Mouse (Mus musculus) liver, embryonic 11.5 days (tissue): ENCODE data around the gene Gucy2g. TPM values are rescaled to one million over a fixed set of nuclear protein-coding genes. Genes with fewer than 3 reads are reported as not detected.

Source experiments
- ATAC-seq: fragments of 200-750 bp; cut with Nextera tagmentation; replicated peaks from 2 replicates; pipeline ENCODE4 v1.8.0; 2017; ENCODE audit warnings: moderate number of reproducible peaks, mild to moderate bottlenecking, moderate TSS enrichment, moderate library complexity; ENCODE audit not compliant: low FRiP score
- DNase-seq: peaks from one replicate; pipeline ENCODE4 v3.0.0-alpha.2; 2017; ENCODE audit warnings: low spot score
- H3K27ac ChIP-seq: fragments of 300-500 bp; sonication (generic); 2 replicates; pipeline ENCODE4 v1.5.1; 2014; ENCODE audit warnings: mild to moderate bottlenecking, low read depth, low read length, control low read depth
- H3K27me3 ChIP-seq: fragments of 300-500 bp; sonication (generic); replicated peaks from 2 replicates; pipeline ENCODE4 v1.6.1; 2014; ENCODE audit warnings: low read length, mixed read lengths; ENCODE audit not compliant: control insufficient read depth, insufficient read depth
- H3K36me3 ChIP-seq: fragments of 300-500 bp; sonication (generic); 2 replicates; pipeline ENCODE4 v1.6.1; 2014; ENCODE audit warnings: mild to moderate bottlenecking, low read length, moderate library complexity, mixed read lengths; ENCODE audit not compliant: control insufficient read depth, insufficient read depth
- H3K4me1 ChIP-seq: fragments of 300-500 bp; sonication (generic); replicated peaks from 2 replicates; pipeline ENCODE4 v1.6.1; 2014; ENCODE audit warnings: low read length, mixed read lengths; ENCODE audit not compliant: control insufficient read depth, insufficient read depth
- H3K4me2 ChIP-seq: fragments of 300-500 bp; sonication (generic); 2 replicates; pipeline ENCODE4 v1.6.1; 2014; ENCODE audit warnings: mild to moderate bottlenecking, control low read depth, moderate library complexity
- H3K4me3 ChIP-seq: fragments of 300-500 bp; sonication (generic); 2 replicates; pipeline ENCODE4 v1.5.1; 2014; ENCODE audit warnings: low read depth, low read length, control low read depth
- H3K9ac ChIP-seq: fragments of 300-500 bp; sonication (generic); 2 replicates; pipeline ENCODE4 v1.6.1; 2014; ENCODE audit warnings: low read depth, low read length, control low read depth
- H3K9me3 ChIP-seq: fragments of 300-500 bp; sonication (generic); 2 replicates; pipeline ENCODE4 v1.6.1; 2016; ENCODE audit warnings: low read length, inconsistent platforms, mixed read lengths; ENCODE audit not compliant: control insufficient read depth
- WGBS: fragments of 180-500 bp; shearing (Covaris S2); extraction: QIAGEN DNeasy Blood & Tissue Kit; methylation state at CpG from one replicate; pipeline ENCODE4 v1.1.7; 2014; 5-methylcytosine and 5-hydroxymethylcytosine counted together
- polyA plus RNA-seq: library from polyadenylated mRNA; unstranded; fragments of >200 nt; fragmentation: Nextera tagmentation; extraction: Ambion mirVana; gene quantifications from 2 replicates; pipeline ENCODE4 v1.2.1, GENCODE M21; 2014

Gucy2g gene
- polyA plus RNA-seq, 1 experiment from 2014 or later: 0.04 TPM

DNA sequence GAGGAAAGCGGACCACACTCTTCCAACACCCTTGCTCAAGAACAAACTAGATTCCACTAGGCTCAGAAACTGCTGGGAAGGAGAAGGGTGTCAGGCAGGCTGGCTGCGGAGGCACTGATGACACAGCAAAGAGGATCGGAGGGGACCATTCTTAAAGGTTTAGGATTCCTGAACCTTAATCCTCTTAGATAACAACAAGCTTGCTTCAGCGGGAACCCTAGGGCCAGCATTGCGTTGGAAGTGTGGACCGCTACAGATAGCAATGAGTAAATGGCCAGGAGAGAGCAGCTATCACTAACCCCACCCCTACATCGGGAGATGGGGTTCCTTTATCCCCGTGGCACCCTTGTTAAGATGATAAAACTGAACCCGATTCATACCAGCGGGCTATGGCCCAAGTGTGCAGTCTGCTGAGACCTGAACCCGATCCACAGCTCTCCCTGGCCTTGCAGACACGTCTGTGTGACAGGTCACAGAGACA lies 22.3 kb downstream of the Gucy2g start:
- no peaks in the 10 kb centered on the region for H3K9me3 ChIP-seq
- WGBS: 11% methylated on average over 12 of the region's 12 CpGs
- H3K4me1 ChIP-seq: peaks cover 13% of the 10 kb centered on the region
- peak overlapping the region; percentile 72 for H3K4me2 ChIP-seq
- H3K27me3 ChIP-seq: no peaks in the 10 kb centered on the region
- peak overlapping the region; percentile 20 for H3K9ac ChIP-seq
- H3K4me3 ChIP-seq: peak overlapping the region; percentile 51
- peak overlapping the region; percentile 79 for H3K27ac ChIP-seq
- DNase-seq (no peak), ATAC-seq (peak; percentile 96)
- H3K36me3 ChIP-seq: no peaks in the 10 kb centered on the region

DNA sequence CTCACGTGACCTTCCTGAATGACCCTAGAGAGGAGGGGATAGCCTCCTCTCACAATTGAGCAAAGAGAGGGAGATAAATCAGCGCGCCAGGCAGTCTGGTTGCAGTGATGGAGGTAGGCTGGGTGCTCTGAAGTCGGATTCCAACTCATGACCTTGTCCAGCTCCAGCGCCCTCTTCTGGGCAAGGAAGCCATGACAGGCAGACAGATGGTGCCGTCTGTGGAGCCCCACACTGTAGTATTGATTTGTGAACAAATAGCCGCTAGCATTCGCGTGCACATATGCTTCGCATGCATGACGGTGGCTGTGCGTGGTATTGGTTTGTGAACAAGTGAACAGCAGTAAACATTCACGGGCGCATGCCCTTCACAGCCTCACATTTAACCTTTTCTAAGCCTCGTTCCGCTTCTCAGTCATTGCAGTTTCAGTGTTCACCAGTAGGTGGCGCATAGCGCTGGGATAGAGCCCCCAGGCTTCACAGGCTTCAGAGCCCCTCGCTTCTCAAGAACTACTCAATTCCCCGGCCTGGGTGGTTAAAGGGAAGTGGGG lies 22.8 kb downstream of the Gucy2g start:
- H3K4me1 ChIP-seq: peaks cover 13% of the 10 kb centered on the region
- ATAC-seq (peak; percentile 66), DNase-seq (peak; percentile 82)
- H3K4me2 ChIP-seq: peak overlapping the region; percentile 72
- H3K4me3 ChIP-seq: peak overlapping the region; percentile 51
- peak overlapping the region; percentile 20 for H3K9ac ChIP-seq
- no peaks in the 10 kb centered on the region for H3K9me3 ChIP-seq
- H3K36me3 ChIP-seq: no peaks in the 10 kb centered on the region
- H3K27ac ChIP-seq: peak overlapping the region; percentile 74
- H3K27me3 ChIP-seq: no peaks in the 10 kb centered on the region
- 3% methylated on average over 20 of the region's 20 CpGs for WGBS

DNA sequence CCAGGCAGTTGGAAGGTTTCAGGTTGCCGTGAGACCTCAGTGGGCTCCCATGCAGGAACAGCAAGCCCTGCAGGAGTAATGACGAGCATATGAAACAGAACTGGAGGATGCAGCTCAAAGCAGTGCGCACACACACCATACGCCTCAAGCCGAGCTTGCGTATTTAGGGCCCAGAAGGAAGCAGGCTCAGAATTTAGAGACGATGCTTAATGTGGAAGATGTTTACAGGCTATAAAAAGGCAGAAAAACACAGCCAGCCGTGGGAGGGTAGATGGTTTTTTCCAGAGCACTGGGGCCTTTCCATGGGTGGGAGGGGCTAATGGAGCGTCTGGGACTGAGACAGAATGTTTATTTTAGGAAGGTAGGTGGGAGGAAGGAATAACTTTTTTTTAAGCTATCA lies 23.7 kb downstream of the Gucy2g start:
- WGBS: 74% methylated on average over 9 of the region's 9 CpGs
- Histone ChIP-seq H3K9ac (no peak overlapping the region), H3K4me2 (peak overlapping the region; percentile 72), H3K4me1 (peaks cover 13% of the 10 kb centered on the region), H3K27ac (no peak overlapping the region), H3K27me3 (no peaks in the 10 kb centered on the region), H3K36me3 (no peaks in the 10 kb centered on the region), H3K9me3 (no peaks in the 10 kb centered on the region), H3K4me3 (no peak overlapping the region)
- DNase-seq: no peak
- ATAC-seq: no peak

DNA sequence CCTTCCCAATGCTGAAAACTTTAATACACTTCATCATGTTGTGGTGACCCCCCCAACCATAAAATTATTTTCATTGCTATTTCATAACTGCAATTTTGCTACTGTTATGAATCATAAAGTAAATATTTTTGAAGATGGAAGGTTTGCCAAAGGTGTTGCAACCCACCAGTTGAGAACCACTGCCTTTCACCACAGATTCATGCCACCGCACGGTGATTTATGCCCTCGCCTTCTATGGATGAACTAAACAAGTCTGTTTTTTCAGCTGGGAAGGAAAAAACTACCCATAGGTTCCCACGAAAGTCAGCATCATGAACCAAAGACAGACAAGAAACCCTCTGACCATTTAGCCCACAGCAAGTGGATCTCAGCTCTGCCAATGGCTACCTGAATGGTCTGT lies 24.2 kb downstream of the Gucy2g start:
- no peaks in the 10 kb centered on the region for H3K9me3 ChIP-seq
- no peaks in the 10 kb centered on the region for H3K36me3 ChIP-seq
- no peak overlapping the region for H3K4me3 ChIP-seq
- H3K27ac ChIP-seq: no peak overlapping the region
- whole genome bisulfite sequencing: 90% methylated on average over 4 of the region's 4 CpGs
- H3K4me1 ChIP-seq: peaks cover 13% of the 10 kb centered on the region
- no peak overlapping the region for H3K4me2 ChIP-seq
- H3K9ac ChIP-seq: no peak overlapping the region
- H3K27me3 ChIP-seq: no peaks in the 10 kb centered on the region
- no peak for DNase-seq
- no peak for ATAC-seq

DNA sequence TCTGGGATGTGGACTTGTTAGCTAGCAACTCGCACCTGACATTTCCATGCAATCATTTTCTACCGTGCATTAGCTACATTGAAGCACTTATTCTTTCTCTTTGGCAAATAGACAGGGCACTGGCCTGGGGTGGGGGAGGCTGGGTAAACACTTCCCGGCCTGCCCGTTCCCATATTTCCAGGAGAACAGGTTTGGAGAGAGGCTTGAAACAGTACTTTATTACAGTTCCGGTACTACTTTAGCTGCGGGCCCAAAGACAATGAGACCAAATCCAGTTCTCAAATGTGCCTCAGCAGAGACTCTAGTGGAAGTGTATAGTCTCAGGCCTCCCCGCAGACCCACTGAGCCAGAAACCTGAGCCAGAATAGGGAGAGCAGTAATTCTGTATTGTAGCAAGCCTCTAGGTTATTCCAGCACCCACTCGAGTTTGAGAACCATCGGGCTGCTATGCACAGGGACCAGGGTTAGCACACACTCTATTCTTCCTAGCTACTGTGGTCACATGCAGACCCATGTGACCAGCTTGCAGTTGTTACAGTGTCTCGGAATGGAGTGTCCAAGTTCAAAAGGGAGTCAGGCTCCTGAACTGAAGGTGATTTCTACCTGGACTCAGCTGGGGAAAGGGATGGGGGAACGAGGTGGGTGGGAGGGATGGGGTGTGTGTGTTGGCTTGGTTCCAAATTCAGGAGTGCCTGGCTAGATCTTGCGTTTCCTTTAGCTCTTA lies 27.3 kb downstream of the Gucy2g start:
- no peak overlapping the region for H3K9ac ChIP-seq
- no peak overlapping the region for H3K4me2 ChIP-seq
- H3K27ac ChIP-seq: no peak overlapping the region
- 82% methylated on average over 12 of the region's 12 CpGs for WGBS
- DNase-seq: no peak
- no peak for ATAC-seq
- H3K4me1 ChIP-seq: peaks cover 6% of the 10 kb centered on the region; the same call in 1 of the 2 replicates
- no peak overlapping the region for H3K4me3 ChIP-seq
- no peaks in the 10 kb centered on the region for H3K27me3 ChIP-seq
- H3K36me3 ChIP-seq: no peaks in the 10 kb centered on the region
- no peaks in the 10 kb centered on the region for H3K9me3 ChIP-seq

DNA sequence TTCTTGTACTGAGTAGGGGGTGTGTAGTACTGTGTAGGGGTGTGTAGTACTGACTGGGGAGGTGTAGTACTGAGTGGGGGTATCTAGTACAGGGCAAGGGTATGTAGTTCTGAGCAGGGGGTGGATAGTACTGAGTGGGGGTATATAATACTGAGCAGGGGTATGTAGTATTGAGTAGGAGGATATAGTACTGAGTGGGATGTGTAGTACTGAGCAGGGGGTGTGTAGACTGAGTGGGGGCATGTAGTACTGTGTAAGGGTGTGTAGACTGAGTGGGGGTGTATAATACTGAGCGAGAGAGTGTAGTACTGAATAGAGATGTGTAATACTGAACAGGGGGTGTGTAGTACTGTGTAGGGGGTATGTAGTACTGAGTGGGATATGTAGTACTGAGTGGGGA lies 29.3 kb downstream of the Gucy2g start:
- Histone ChIP-seq H3K36me3 (no peaks in the 10 kb centered on the region), H3K27me3 (no peaks in the 10 kb centered on the region), H3K4me3 (no peak overlapping the region), H3K9me3 (no peaks in the 10 kb centered on the region), H3K9ac (no peak overlapping the region), H3K4me1 (peaks cover 3% of the 10 kb centered on the region; the same call in 1 of the 2 replicates), H3K27ac (no peak overlapping the region), H3K4me2 (no peak overlapping the region)
- ATAC-seq (no peak), DNase-seq (no peak)
- WGBS: 85% methylated on average over 1 of the region's 1 CpGs

DNA sequence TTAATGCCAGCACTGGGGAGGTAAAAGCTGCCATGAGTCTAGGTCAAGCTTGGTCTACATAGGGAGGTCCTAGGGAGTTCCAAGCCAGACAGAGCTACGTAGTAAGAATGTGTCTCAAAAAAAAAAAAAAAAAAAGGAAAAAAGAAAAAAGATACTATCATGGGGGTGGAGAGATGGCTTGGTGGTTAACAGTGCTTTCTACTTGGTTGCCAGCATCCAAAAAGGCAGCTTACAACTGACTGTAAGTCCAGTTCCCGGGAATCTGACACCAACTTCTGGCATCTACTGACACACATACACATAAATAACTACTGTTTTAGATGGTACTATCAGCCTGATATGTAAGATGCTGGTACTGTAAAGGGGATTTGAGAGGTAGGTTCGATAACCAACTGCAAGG lies 32.0 kb downstream of the Gucy2g start:
- WGBS: 80% methylated on average over 3 of the region's 3 CpGs
- DNase-seq: no peak
- Histone ChIP-seq H3K36me3 (no peaks in the 10 kb centered on the region), H3K4me1 (peaks cover 3% of the 10 kb centered on the region; the same call in 1 of the 2 replicates), H3K4me2 (no peak overlapping the region), H3K4me3 (no peak overlapping the region), H3K27ac (no peak overlapping the region), H3K27me3 (no peaks in the 10 kb centered on the region), H3K9ac (no peak overlapping the region), H3K9me3 (no peaks in the 10 kb centered on the region)
- no peak for ATAC-seq

DNA sequence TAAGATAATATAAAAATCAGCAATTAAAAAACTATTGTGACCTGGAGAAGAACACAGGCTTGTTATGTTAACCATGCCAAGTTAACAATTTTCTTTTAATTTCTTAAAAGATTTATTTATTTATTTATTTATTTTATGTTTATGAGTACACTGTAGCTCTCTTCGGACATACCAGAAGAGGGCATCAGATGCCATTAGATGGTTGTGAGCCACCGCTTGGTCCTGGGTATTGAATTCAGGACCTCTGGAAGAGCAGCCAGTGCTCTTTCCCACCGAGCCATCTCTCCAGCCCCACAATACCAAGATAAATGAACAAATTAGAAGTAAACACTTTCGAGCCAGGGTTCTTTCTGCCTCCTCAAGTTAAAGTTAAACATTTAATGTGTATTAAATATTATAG lies 32.4 kb downstream of the Gucy2g start:
- Histone ChIP-seq H3K9ac (no peak overlapping the region), H3K27ac (no peak overlapping the region), H3K9me3 (no peaks in the 10 kb centered on the region), H3K27me3 (no peaks in the 10 kb centered on the region), H3K4me3 (no peak overlapping the region), H3K36me3 (no peaks in the 10 kb centered on the region), H3K4me2 (no peak overlapping the region), H3K4me1 (peaks cover 3% of the 10 kb centered on the region; the same call in 1 of the 2 replicates)
- no peak for ATAC-seq
- WGBS: 73% methylated on average over 4 of the region's 4 CpGs
- no peak for DNase-seq
